In genomic region chr16:29725563-29725962, GRCm38 (mm10) we compare ENCODE assay signal across 16 mouse cellular contexts.
DNase-seq lines count a peak whose midpoint lies in the region; ATAC-seq and TF ChIP-seq lines count a peak whose summit lies in the region.
"Had no signal": no experiment of that assay in that cellular context is flagged by ENCODE, and none has a peak within 500 bp of the region (broad histone marks: within the 10 kb centered on the region; RNA-seq: fewer than 3 reads in every experiment).

No protein-coding gene starts in this region.

- no peaks in the 10 kb centered on the region for H3K36me3 ChIP-seq in forebrain, embryonic 16.5 days (ENCODE audit: control insufficient read depth, insufficient read depth)
- no peaks in the 10 kb centered on the region for H3K36me3 ChIP-seq in forebrain, embryonic 11.5 days (ENCODE audit: control insufficient read depth, insufficient read depth, low read length)
- H3K36me3 ChIP-seq in hindbrain, postnatal 0 days (ENCODE audit: insufficient read depth, low read length), result no peaks in the 10 kb centered on the region
- no peaks in the 10 kb centered on the region for H3K36me3 ChIP-seq in hindbrain, embryonic 12.5 days
- H3K36me3 ChIP-seq: embryonic facial prominence, embryonic 13.5 days; G1E had no signal

- H3K27ac ChIP-seq in forebrain, embryonic 16.5 days (ENCODE audit: low read length), result no peak overlapping the region
- no peak overlapping the region for H3K27ac ChIP-seq in forebrain, embryonic 11.5 days (ENCODE audit: low read depth, low read length)
- H3K27ac ChIP-seq in hindbrain, postnatal 0 days, result no peak overlapping the region
- H3K27ac ChIP-seq in hindbrain, embryonic 12.5 days, result no peak overlapping the region
- H3K27ac ChIP-seq in layer of hippocampus, adult 2 months, result no peak overlapping the region
- H3K27ac ChIP-seq: embryonic facial prominence, embryonic 13.5 days had no signal

- no peak overlapping the region for H3K4me2 ChIP-seq in forebrain, embryonic 16.5 days (ENCODE audit: low read length)
- no peak overlapping the region for H3K4me2 ChIP-seq in forebrain, embryonic 11.5 days (ENCODE audit: low read depth, low read length, severe bottlenecking)
- H3K4me2 ChIP-seq in hindbrain, postnatal 0 days (ENCODE audit: low read depth, low read length), result no peak overlapping the region
- H3K4me2 ChIP-seq in hindbrain, embryonic 12.5 days (replicated peaks), result no peak overlapping the region
- H3K4me2 ChIP-seq: embryonic facial prominence, embryonic 13.5 days had no signal

- TF ChIP-seq CTCF in hindbrain, postnatal 0 days (IDR thresholded peaks at IDR 0.05; ENCODE audit: low read depth), result no peak
- TF ChIP-seq CTCF in brain, embryonic 14.5 days (IDR thresholded peaks at IDR 0.05; ENCODE audit: borderline replicate concordance, extremely low read depth, insufficient read depth, insufficient read length), result no peak
- TF ChIP-seq CTCF in layer of hippocampus, adult 2 months (conservative IDR thresholded peaks at IDR 0.05), result no peak

- ATAC-seq in forebrain, embryonic 16.5 days, result peak; percentile 66
- ATAC-seq in forebrain, embryonic 11.5 days (replicated peaks; ENCODE audit: low FRiP score), result no peak
- ATAC-seq in hindbrain, postnatal 0 days, result peak; percentile 73
- no peak for ATAC-seq in hindbrain, embryonic 12.5 days (ENCODE audit: low FRiP score)
- ATAC-seq: intestine, postnatal 0 days had no signal

- no peak overlapping the region for H3K9ac ChIP-seq in forebrain, embryonic 16.5 days (replicated peaks; ENCODE audit: low read depth, low read length)
- no peak overlapping the region for H3K9ac ChIP-seq in forebrain, embryonic 11.5 days (ENCODE audit: low read length)
- H3K9ac ChIP-seq in hindbrain, postnatal 0 days (replicated peaks; ENCODE audit: low read length), result no peak overlapping the region
- no peak overlapping the region for H3K9ac ChIP-seq in hindbrain, embryonic 12.5 days
- H3K9ac ChIP-seq: embryonic facial prominence, embryonic 13.5 days had no signal

- no peak overlapping the region for H3K4me3 ChIP-seq in forebrain, embryonic 16.5 days (replicated peaks; ENCODE audit: low read length)
- H3K4me3 ChIP-seq in forebrain, embryonic 11.5 days (ENCODE audit: low read depth, low read length), result no peak overlapping the region
- no peak overlapping the region for H3K4me3 ChIP-seq in hindbrain, postnatal 0 days (ENCODE audit: low read length)
- H3K4me3 ChIP-seq in hindbrain, embryonic 12.5 days, result no peak overlapping the region
- no peak overlapping the region for H3K4me3 ChIP-seq in layer of hippocampus, adult 2 months
- H3K4me3 ChIP-seq: embryonic facial prominence, embryonic 13.5 days had no signal

- DNase-seq in forebrain, embryonic 11.5 days (ENCODE audit: low spot score), result no peak
- peak; percentile 77 for DNase-seq in hindbrain, postnatal 0 days (ENCODE audit: low spot score)
- peak; percentile 78 for DNase-seq in brain, embryonic 14.5 days (ENCODE audit: low read depth)
- DNase-seq in cerebellum, postnatal 36 days, result peak; percentile 33
- DNase-seq in adipocyte (ENCODE audit: low spot score), result no peak
- no peak for DNase-seq in layer of hippocampus, adult 2 months (ENCODE audit: low spot score in 2 of 2)
- DNase-seq: adrenal gland, postnatal 14 days; gastrocnemius, postnatal 14 days; lung, adult 18-20 months; lung, postnatal 4 days; right cerebral cortex, postnatal 14 days had no signal

- H3K27me3 ChIP-seq in forebrain, embryonic 16.5 days (replicated peaks; ENCODE audit: control insufficient read depth, insufficient read depth, low read length), result peaks cover 27% of the 10 kb centered on the region
- peaks cover 77% of the 10 kb centered on the region for H3K27me3 ChIP-seq in forebrain, embryonic 11.5 days (ENCODE audit: control insufficient read depth, insufficient read depth, low read length)
- peaks cover 58% of the 10 kb centered on the region for H3K27me3 ChIP-seq in hindbrain, postnatal 0 days (ENCODE audit: insufficient read depth, low read length)
- peaks cover 97% of the 10 kb centered on the region for H3K27me3 ChIP-seq in hindbrain, embryonic 12.5 days

- H3K4me1 ChIP-seq in forebrain, embryonic 16.5 days (replicated peaks; ENCODE audit: control insufficient read depth, insufficient read depth, low read length), result peaks cover 16% of the 10 kb centered on the region
- H3K4me1 ChIP-seq in forebrain, embryonic 11.5 days (replicated peaks; ENCODE audit: control insufficient read depth, insufficient read depth, low read length), result peaks cover 14% of the 10 kb centered on the region
- 0 out of 2 replicates have a peak, but pooled peaks cover 9% of the 10 kb centered on the region for H3K4me1 ChIP-seq in hindbrain, postnatal 0 days (ENCODE audit: insufficient read depth, low read length)
- H3K4me1 ChIP-seq in hindbrain, embryonic 12.5 days, result peaks cover 3% of the 10 kb centered on the region; the same call in 1 of the 2 replicates

- no peak for TF ChIP-seq POLR2A in brain, embryonic 14.5 days (IDR thresholded peaks at IDR 0.05; ENCODE audit: borderline replicate concordance, extremely low read depth, insufficient read depth, insufficient read length, poor library complexity, severe bottlenecking)

- H3K9me3 ChIP-seq in forebrain, embryonic 16.5 days (ENCODE audit: control insufficient read depth, low read length), result no peaks in the 10 kb centered on the region
- no peaks in the 10 kb centered on the region for H3K9me3 ChIP-seq in forebrain, embryonic 11.5 days (ENCODE audit: control insufficient read depth, low read length)
- no peaks in the 10 kb centered on the region for H3K9me3 ChIP-seq in hindbrain, postnatal 0 days (ENCODE audit: low read length)
- H3K9me3 ChIP-seq in hindbrain, embryonic 12.5 days (replicated peaks), result no peaks in the 10 kb centered on the region
- H3K9me3 ChIP-seq: embryonic facial prominence, embryonic 13.5 days; G1E had no signal

- WGBS in forebrain, embryonic 16.5 days, result 21% methylated on average over 4 of the region's 4 CpGs
- WGBS in forebrain, embryonic 11.5 days, result 56% methylated on average over 4 of the region's 4 CpGs
- 24% methylated on average over 4 of the region's 4 CpGs for WGBS in hindbrain, postnatal 0 days
- 55% methylated on average over 4 of the region's 4 CpGs for WGBS in hindbrain, embryonic 12.5 days

Comparison
In these comparisons a context has a peak if more than half of its experiments do, and no peak if none do; other contexts are left out.
1. ATAC-seq: peak in forebrain, embryonic 16.5 days (single experiment) and hindbrain, postnatal 0 days (single experiment); none in forebrain, embryonic 11.5 days (single experiment) and hindbrain, embryonic 12.5 days (single experiment).
2. DNase-seq: peak in hindbrain, postnatal 0 days (single experiment), brain, embryonic 14.5 days (single experiment) and cerebellum, postnatal 36 days (2 of 2); none in forebrain, embryonic 11.5 days (single experiment), adipocyte (single experiment) and layer of hippocampus, adult 2 months (0 of 2).